Mouse (Mus musculus) liver, embryonic 13.5 days (tissue): ENCODE measurements around the gene Tead2. TPM values are rescaled to one million over a fixed set of nuclear protein-coding genes. Genes with fewer than 3 reads are reported as not detected.

Source experiments
- ATAC-seq: fragments of 200-750 bp; cut with Nextera tagmentation; 2 replicates; pipeline ENCODE4 v1.8.0; 2017; ENCODE audit warnings: low read depth, mild to moderate bottlenecking, moderate number of reproducible peaks, moderate library complexity
- DNase-seq: peaks from one replicate; pipeline ENCODE4 v3.0.0; 2022
- H3K27ac ChIP-seq: fragments of 300-500 bp; sonication (generic); 2 replicates; pipeline ENCODE4 v1.5.1; 2015; ENCODE audit warnings: moderate library complexity, mild to moderate bottlenecking, inconsistent platforms
- H3K27me3 ChIP-seq: fragments of 300-500 bp; sonication (generic); 2 replicates; pipeline ENCODE4 v1.6.1; 2015; ENCODE audit warnings: mild to moderate bottlenecking, inconsistent platforms
- H3K36me3 ChIP-seq: fragments of 300-500 bp; sonication (generic); 2 replicates; pipeline ENCODE4 v1.6.1; 2015; ENCODE audit warnings: mild to moderate bottlenecking, inconsistent platforms
- H3K4me1 ChIP-seq: fragments of 300-500 bp; sonication (generic); replicated peaks from 2 replicates; pipeline ENCODE4 v1.6.1; 2015; ENCODE audit warnings: inconsistent platforms
- H3K4me2 ChIP-seq: fragments of 300-500 bp; sonication (generic); 2 replicates; pipeline ENCODE4 v1.6.1; 2015; ENCODE audit warnings: inconsistent platforms, mild to moderate bottlenecking, moderate library complexity
- H3K4me3 ChIP-seq: fragments of 300-500 bp; sonication (generic); replicated peaks from 2 replicates; pipeline ENCODE4 v1.5.1; 2015; ENCODE audit warnings: mild to moderate bottlenecking, inconsistent platforms
- H3K9ac ChIP-seq: fragments of 300-500 bp; sonication (generic); 2 replicates; pipeline ENCODE4 v1.6.1; 2015; ENCODE audit warnings: mild to moderate bottlenecking, inconsistent platforms
- H3K9me3 ChIP-seq: fragments of 300-500 bp; sonication (generic); replicated peaks from 2 replicates; pipeline ENCODE4 v1.6.1; 2016; ENCODE audit warnings: inconsistent platforms
- WGBS: fragments of 180-500 bp; shearing (Covaris S2); methylation state at CpG from one replicate; pipeline ENCODE4 v1.1.7; 2015; ENCODE audit not compliant: insufficient replicate concordance; 5-methylcytosine and 5-hydroxymethylcytosine counted together
- polyA plus RNA-seq: library from polyadenylated mRNA; unstranded; fragments of >200 nt; fragmentation: Nextera tagmentation; extraction: Ambion mirVana; gene quantifications from 2 replicates; pipeline ENCODE4 v1.2.1, GENCODE M21; 2015

Tead2 gene
- polyA plus RNA-seq, 1 experiment from 2014 or later = 11.8 TPM

- no peak for DNase-seq
- Histone ChIP-seq H3K27ac (no peak overlapping the region), H3K9ac (no peak overlapping the region), H3K36me3 (no peaks in the 10 kb centered on the region), H3K4me3 (no peak overlapping the region), H3K4me2 (no peak overlapping the region), H3K27me3 (peaks cover 25% of the 10 kb centered on the region), H3K4me1 (peaks cover 31% of the 10 kb centered on the region), H3K9me3 (no peaks in the 10 kb centered on the region)
- ATAC-seq = no peak
- WGBS = 67% methylated on average over 6 of the region's 6 CpGs
These were observed 7.3 kb upstream of the Tead2 start for GRCm38 (mm10) chr7:45208260-45208659.

GRCm38 (mm10) chr7:45211070-45211469, 4.5 kb upstream of the Tead2 start:
- no peaks in the 10 kb centered on the region for H3K9me3 ChIP-seq
- DNase-seq (no peak), ATAC-seq (peak; percentile 33; the same call in 1 of the 2 replicates)
- peak overlapping the region; percentile 50 for H3K9ac ChIP-seq
- H3K27ac ChIP-seq = no peak overlapping the region
- WGBS = 9% methylated on average over 10 of the region's 10 CpGs
- no peaks in the 10 kb centered on the region for H3K36me3 ChIP-seq
- H3K4me3 ChIP-seq = peak overlapping the region; percentile 40
- peak overlapping the region; percentile 69 for H3K4me2 ChIP-seq
- H3K4me1 ChIP-seq = peaks cover 25% of the 10 kb centered on the region
- peaks cover 50% of the 10 kb centered on the region for H3K27me3 ChIP-seq

- ATAC-seq (peak; percentile 61), DNase-seq (peak; percentile 60)
- no peaks in the 10 kb centered on the region for H3K9me3 ChIP-seq
- H3K27me3 ChIP-seq = peaks cover 57% of the 10 kb centered on the region
- H3K4me1 ChIP-seq = peaks cover 32% of the 10 kb centered on the region
- H3K36me3 ChIP-seq = no peaks in the 10 kb centered on the region
- H3K4me3 ChIP-seq = peak within 1 kb of the TSS; percentile 40
- H3K9ac ChIP-seq = peak within 1 kb of the TSS; percentile 50
- 2% methylated on average over 17 of the region's 17 CpGs for WGBS
- H3K4me2 ChIP-seq = peak within 1 kb of the TSS; percentile 69
- no peak within 1 kb of the TSS for H3K27ac ChIP-seq
These were observed 3.7 kb upstream of the Tead2 start, which contains the start of gene Dkkl1 for GRCm38 (mm10) chr7:45211851-45212251. Dkkl1 (minus strand) TSS chr7:45212147.

GRCm38 (mm10) chr7:45212356-45212755, 3.2 kb upstream of the Tead2 start:
- WGBS = 56% methylated on average over 7 of the region's 7 CpGs
- no peak overlapping the region for H3K4me3 ChIP-seq
- H3K36me3 ChIP-seq = no peaks in the 10 kb centered on the region
- H3K27ac ChIP-seq = no peak overlapping the region
- no peak overlapping the region for H3K9ac ChIP-seq
- ATAC-seq (no peak), DNase-seq (no peak)
- H3K4me1 ChIP-seq = peaks cover 35% of the 10 kb centered on the region
- peaks cover 63% of the 10 kb centered on the region for H3K27me3 ChIP-seq
- H3K4me2 ChIP-seq = peak overlapping the region; percentile 69
- H3K9me3 ChIP-seq = no peaks in the 10 kb centered on the region

GRCm38 (mm10) chr7:45213708-45214107, 1.8 kb upstream of the Tead2 start:
- no peak for DNase-seq
- Histone ChIP-seq H3K4me2 (no peak overlapping the region), H3K9me3 (no peaks in the 10 kb centered on the region), H3K27ac (no peak overlapping the region), H3K36me3 (no peaks in the 10 kb centered on the region), H3K4me1 (peaks cover 35% of the 10 kb centered on the region), H3K27me3 (peaks cover 63% of the 10 kb centered on the region), H3K4me3 (no peak overlapping the region), H3K9ac (no peak overlapping the region)
- ATAC-seq = no peak
- WGBS = 74% methylated on average over 5 of the region's 5 CpGs

- Histone ChIP-seq H3K4me2 (peak overlapping the region; percentile 64), H3K27ac (peak overlapping the region; percentile 34; the same call in 1 of the 2 replicates), H3K9me3 (no peaks in the 10 kb centered on the region), H3K36me3 (peaks cover 8% of the 10 kb centered on the region), H3K4me3 (peak overlapping the region; percentile 55), H3K4me1 (peaks cover 27% of the 10 kb centered on the region), H3K27me3 (peaks cover 44% of the 10 kb centered on the region), H3K9ac (peak overlapping the region; percentile 60)
- DNase-seq = no peak
- ATAC-seq = peak; percentile 9; the same call in 1 of the 2 replicates
- 7% methylated on average over 13 of the region's 13 CpGs for WGBS
These were observed 1.1 kb downstream of the Tead2 start for GRCm38 (mm10) chr7:45216442-45217183.

GRCm38 (mm10) chr7:45221680-45222079, 6.1 kb downstream of the Tead2 start:
- H3K27ac ChIP-seq = no peak overlapping the region
- no peak overlapping the region for H3K4me3 ChIP-seq
- peaks cover 18% of the 10 kb centered on the region for H3K36me3 ChIP-seq
- H3K9ac ChIP-seq = no peak overlapping the region
- no peaks in the 10 kb centered on the region for H3K9me3 ChIP-seq
- ATAC-seq (no peak), DNase-seq (no peak)
- WGBS = 37% methylated on average over 2 of the region's 2 CpGs
- no peak overlapping the region for H3K4me2 ChIP-seq
- H3K4me1 ChIP-seq = peaks cover 5% of the 10 kb centered on the region; the same call in 1 of the 2 replicates
- H3K27me3 ChIP-seq = peaks cover 7% of the 10 kb centered on the region

- no peak overlapping the region for H3K9ac ChIP-seq
- ATAC-seq = no peak
- H3K9me3 ChIP-seq = no peaks in the 10 kb centered on the region
- H3K4me1 ChIP-seq = no peaks in the 10 kb centered on the region
- H3K4me2 ChIP-seq = no peak overlapping the region
- H3K36me3 ChIP-seq = peaks cover 33% of the 10 kb centered on the region
- H3K4me3 ChIP-seq = no peak overlapping the region
- no peak for DNase-seq
- no peaks in the 10 kb centered on the region for H3K27me3 ChIP-seq
- no peak overlapping the region for H3K27ac ChIP-seq
- WGBS = 82% methylated on average over 7 of the region's 7 CpGs
These were observed 9.3 kb downstream of the Tead2 start for GRCm38 (mm10) chr7:45224826-45225225.

- Histone ChIP-seq H3K4me2 (no peak overlapping the region), H3K4me3 (no peak overlapping the region), H3K36me3 (peaks cover 29% of the 10 kb centered on the region), H3K27ac (no peak overlapping the region), H3K4me1 (no peaks in the 10 kb centered on the region), H3K9me3 (no peaks in the 10 kb centered on the region), H3K9ac (no peak overlapping the region), H3K27me3 (no peaks in the 10 kb centered on the region)
- DNase-seq (no peak), ATAC-seq (no peak)
- WGBS = 82% methylated on average over 5 of the region's 5 CpGs
These were observed 10.9 kb downstream of the Tead2 start for GRCm38 (mm10) chr7:45226421-45226820.

GRCm38 (mm10) chr7:45228548-45228947, 13.0 kb downstream of the Tead2 start:
- H3K27me3 ChIP-seq = no peaks in the 10 kb centered on the region
- peaks cover 11% of the 10 kb centered on the region for H3K4me1 ChIP-seq
- WGBS = 83% methylated on average over 18 of the region's 18 CpGs
- no peaks in the 10 kb centered on the region for H3K9me3 ChIP-seq
- H3K27ac ChIP-seq = no peak overlapping the region
- H3K36me3 ChIP-seq = peaks cover 22% of the 10 kb centered on the region
- DNase-seq (no peak), ATAC-seq (no peak)
- H3K4me2 ChIP-seq = no peak overlapping the region
- no peak overlapping the region for H3K9ac ChIP-seq
- no peak overlapping the region for H3K4me3 ChIP-seq

- 67% methylated on average over 8 of the region's 8 CpGs for WGBS
- no peak for DNase-seq
These were observed 13.5 kb downstream of the Tead2 start for GRCm38 (mm10) chr7:45229046-45229445.

More at GRCm38 (mm10) chr7:45229046-45229445, 13.5 kb downstream of the Tead2 start:
- ATAC-seq = no peak
- no peak overlapping the region for H3K27ac ChIP-seq
- H3K27me3 ChIP-seq = no peaks in the 10 kb centered on the region
- no peak overlapping the region for H3K9ac ChIP-seq
- no peak overlapping the region for H3K4me2 ChIP-seq
- peaks cover 19% of the 10 kb centered on the region for H3K36me3 ChIP-seq
- H3K4me3 ChIP-seq = no peak overlapping the region
- H3K4me1 ChIP-seq = peaks cover 16% of the 10 kb centered on the region
- no peaks in the 10 kb centered on the region for H3K9me3 ChIP-seq
